Mouse (Mus musculus) cortical plate, adult 2 months (tissue): ENCODE measurements around the gene Phc2. TPM values are rescaled to one million over a fixed set of nuclear protein-coding genes. Genes with fewer than 3 reads are reported as not detected.

Experiments
- H3K27ac ChIP-seq: fragments of 200-500 bp; 2 replicates; pipeline ENCODE4 v1.5.1; 2012; ENCODE audit warnings: low read length, control low read depth, inconsistent platforms; ENCODE audit not compliant: insufficient read depth
- H3K4me1 ChIP-seq: fragments of 200-500 bp; 2 replicates; pipeline ENCODE4 v1.6.1; 2011; ENCODE audit warnings: low read length; ENCODE audit not compliant: control insufficient read depth, insufficient read depth
- H3K4me3 ChIP-seq: fragments of 200-500 bp; 2 replicates; pipeline ENCODE4 v1.5.1; 2011; ENCODE audit warnings: mild to moderate bottlenecking, low read length, control low read depth; ENCODE audit not compliant: insufficient read depth
- CTCF ChIP-seq: fragments of 200-500 bp; IDR thresholded peaks from 2 replicates; pipeline ENCODE4 v1.5.1; 2011; ENCODE audit warnings: mild to moderate bottlenecking, control low read depth, low read length; ENCODE audit not compliant: insufficient read depth; ENCODE audit errors: extremely low read depth
- POLR2A ChIP-seq: fragments of 200-500 bp; IDR thresholded peaks from 2 replicates; pipeline ENCODE4 v1.6.1; 2011; ENCODE audit warnings: mild to moderate bottlenecking, low read length, control low read depth; ENCODE audit not compliant: insufficient read depth; ENCODE audit errors: extremely low read depth
- polyA plus RNA-seq: library from polyadenylated mRNA; depleted of rRNA; stranded (reverse); fragments of >200 nt; gene quantifications from 2 replicates; pipeline ENCODE4 v1.2.3, GENCODE M21; 2012

The Phc2 gene
- polyA plus RNA-seq, 1 experiment, result 92.4 TPM

GRCm38 (mm10) chr4:128711455-128712135, 57.1 kb downstream of the Phc2 start:
- Histone ChIP-seq H3K4me3 (no peak overlapping the region), H3K4me1 (peaks cover 8% of the 10 kb centered on the region), H3K27ac (no peak overlapping the region)
- peak; percentile 100 for TF ChIP-seq CTCF
- no peak for TF ChIP-seq POLR2A

- peaks cover 8% of the 10 kb centered on the region for H3K4me1 ChIP-seq
- H3K27ac ChIP-seq, result no peak overlapping the region
- no peak overlapping the region for H3K4me3 ChIP-seq
- no peak for TF ChIP-seq CTCF
- TF ChIP-seq POLR2A, result no peak
These were observed 57.7 kb downstream of the Phc2 start for GRCm38 (mm10) chr4:128712136-128712655.

- Histone ChIP-seq H3K27ac (no peak overlapping the region), H3K4me1 (peaks cover 8% of the 10 kb centered on the region), H3K4me3 (no peak overlapping the region)
- no peak for TF ChIP-seq CTCF
- no peak for TF ChIP-seq POLR2A
These were observed 58.4 kb downstream of the Phc2 start for GRCm38 (mm10) chr4:128712941-128713340.

- Histone ChIP-seq H3K27ac (no peak overlapping the region), H3K4me1 (peaks cover 8% of the 10 kb centered on the region), H3K4me3 (no peak overlapping the region)
- TF ChIP-seq CTCF (no peak), POLR2A (no peak)
These were observed 61.0 kb downstream of the Phc2 start for GRCm38 (mm10) chr4:128715241-128716204.

- Histone ChIP-seq H3K27ac (no peak overlapping the region), H3K4me1 (peaks cover 8% of the 10 kb centered on the region), H3K4me3 (no peak overlapping the region)
- no peak for TF ChIP-seq CTCF
- TF ChIP-seq POLR2A, result no peak
These were observed 61.8 kb downstream of the Phc2 start for GRCm38 (mm10) chr4:128716279-128716678.

GRCm38 (mm10) chr4:128716731-128717130, 62.2 kb downstream of the Phc2 start:
- no peak overlapping the region for H3K4me3 ChIP-seq
- H3K4me1 ChIP-seq, result peaks cover 8% of the 10 kb centered on the region
- TF ChIP-seq POLR2A, result no peak
- no peak overlapping the region for H3K27ac ChIP-seq

- Histone ChIP-seq H3K27ac (no peak overlapping the region), H3K4me3 (no peak overlapping the region), H3K4me1 (peaks cover 8% of the 10 kb centered on the region)
- TF ChIP-seq CTCF (no peak), POLR2A (no peak)
These were observed 65.6 kb downstream of the Phc2 start for GRCm38 (mm10) chr4:128720110-128720509.

- H3K4me3 ChIP-seq, result no peak overlapping the region
- TF ChIP-seq CTCF (no peak), POLR2A (no peak)
- H3K4me1 ChIP-seq, result peaks cover 2% of the 10 kb centered on the region; the same call in 1 of the 2 replicates
- H3K27ac ChIP-seq, result no peak overlapping the region
These were observed 66.7 kb downstream of the Phc2 start for GRCm38 (mm10) chr4:128721061-128721648.

GRCm38 (mm10) chr4:128721761-128722160, 67.3 kb downstream of the Phc2 start:
- TF ChIP-seq CTCF, result no peak
- no peak for TF ChIP-seq POLR2A
- peaks cover under 1% of the 10 kb centered on the region; the same call in 1 of the 2 replicates for H3K4me1 ChIP-seq
- no peak overlapping the region for H3K4me3 ChIP-seq
- H3K27ac ChIP-seq, result no peak overlapping the region

GRCm38 (mm10) chr4:128722932-128723331, 68.4 kb downstream of the Phc2 start:
- H3K27ac ChIP-seq, result no peak overlapping the region
- H3K4me3 ChIP-seq, result no peak overlapping the region
- TF ChIP-seq CTCF (no peak), POLR2A (no peak)
- peaks cover 3% of the 10 kb centered on the region; the same call in 1 of the 2 replicates for H3K4me1 ChIP-seq
